Mouse (Mus musculus) limb, embryonic 15.5 days (tissue): Measurements from ENCODE around the gene Pdk2. TPM values are rescaled to one million over a fixed set of nuclear protein-coding genes. Genes with fewer than 3 reads are reported as not detected.

Experiments
- ATAC-seq: fragments of 200-750 bp; cut with Nextera tagmentation; 2 replicates; pipeline ENCODE4 v1.8.0; 2017; ENCODE audit warnings: low read depth, moderate TSS enrichment; ENCODE audit not compliant: insufficient number of reproducible peaks, low FRiP score, low TSS enrichment
- H3K27ac ChIP-seq: fragments of 300-500 bp; sonication (generic); 2 replicates; pipeline ENCODE4 v1.5.1; 2015; ENCODE audit warnings: moderate library complexity, mild to moderate bottlenecking, inconsistent platforms
- H3K27me3 ChIP-seq: fragments of 300-500 bp; sonication (generic); 2 replicates; pipeline ENCODE4 v1.6.1; 2015; ENCODE audit warnings: inconsistent platforms
- H3K36me3 ChIP-seq: fragments of 300-500 bp; sonication (generic); 2 replicates; pipeline ENCODE4 v1.6.1; 2015; ENCODE audit warnings: inconsistent platforms
- H3K4me1 ChIP-seq: fragments of 300-500 bp; sonication (generic); 2 replicates; pipeline ENCODE4 v1.6.1; 2015; ENCODE audit warnings: inconsistent platforms
- H3K4me2 ChIP-seq: fragments of 300-500 bp; sonication (generic); 2 replicates; pipeline ENCODE4 v1.6.1; 2015; ENCODE audit warnings: mild to moderate bottlenecking, inconsistent platforms
- H3K4me3 ChIP-seq: fragments of 300-500 bp; sonication (generic); 2 replicates; pipeline ENCODE4 v1.5.1; 2015; ENCODE audit warnings: mild to moderate bottlenecking, inconsistent platforms
- H3K9ac ChIP-seq: fragments of 300-500 bp; sonication (generic); 2 replicates; pipeline ENCODE4 v1.6.1; 2015; ENCODE audit warnings: inconsistent platforms
- H3K9me3 ChIP-seq: fragments of 300-500 bp; sonication (generic); 2 replicates; pipeline ENCODE4 v1.6.1; 2016; ENCODE audit warnings: inconsistent platforms
- WGBS: fragments of 180-500 bp; shearing (Covaris S2); methylation state at CpG from one replicate; pipeline ENCODE4 v1.1.7; 2015; 5-methylcytosine and 5-hydroxymethylcytosine counted together
- polyA plus RNA-seq: library from polyadenylated mRNA; unstranded; fragments of >200 nt; fragmentation: Nextera tagmentation; extraction: Ambion mirVana; gene quantifications from 2 replicates; pipeline ENCODE4 v1.2.1, GENCODE M21; 2015

Gene Pdk2
- polyA plus RNA-seq, 1 experiment from 2014 or later, result 33.4 TPM

- 2% methylated on average over 27 of the region's 27 CpGs for WGBS
- Histone ChIP-seq H3K9ac (peak overlapping the region; percentile 24; the same call in 1 of the 2 replicates), H3K27ac (peak overlapping the region; percentile 67), H3K4me1 (peaks cover 45% of the 10 kb centered on the region), H3K9me3 (no peaks in the 10 kb centered on the region), H3K4me3 (peak overlapping the region; percentile 42), H3K4me2 (peak overlapping the region; percentile 64), H3K27me3 (no peaks in the 10 kb centered on the region), H3K36me3 (peaks cover 41% of the 10 kb centered on the region)
- ATAC-seq, result peak; percentile 31; the same call in 1 of the 2 replicates
Measured at GRCm38 (mm10) chr11:95006525-95007219, 34.5 kb downstream of the Pdk2 start.

- Histone ChIP-seq H3K36me3 (peaks cover 48% of the 10 kb centered on the region), H3K4me1 (peaks cover 39% of the 10 kb centered on the region), H3K4me3 (peak overlapping the region; percentile 42), H3K9me3 (no peaks in the 10 kb centered on the region), H3K27me3 (no peaks in the 10 kb centered on the region), H3K27ac (peak overlapping the region; percentile 67), H3K9ac (0 out of 2 replicates have a peak overlapping the region, but pooled peaks have one; percentile 17), H3K4me2 (peak overlapping the region; percentile 64)
- ATAC-seq, result no peak
- WGBS, result 25% methylated on average over 4 of the region's 4 CpGs
Measured at GRCm38 (mm10) chr11:95006038-95006437, 35.1 kb downstream of the Pdk2 start.

- Histone ChIP-seq H3K4me1 (peaks cover 44% of the 10 kb centered on the region), H3K9ac (no peak overlapping the region), H3K27ac (peak overlapping the region; percentile 3; the same call in 1 of the 2 replicates), H3K4me3 (no peak overlapping the region), H3K4me2 (no peak overlapping the region), H3K36me3 (peaks cover 59% of the 10 kb centered on the region), H3K9me3 (no peaks in the 10 kb centered on the region), H3K27me3 (no peaks in the 10 kb centered on the region)
- WGBS, result 53% methylated on average over 6 of the region's 6 CpGs
- ATAC-seq, result no peak
Measured at GRCm38 (mm10) chr11:95004937-95005198, 36.3 kb downstream of the Pdk2 start.

- WGBS, result 80% methylated on average over 12 of the region's 12 CpGs
- Histone ChIP-seq H3K9ac (no peak overlapping the region), H3K27ac (peak overlapping the region; percentile 3; the same call in 1 of the 2 replicates), H3K4me2 (no peak overlapping the region), H3K36me3 (peaks cover 65% of the 10 kb centered on the region), H3K4me1 (peaks cover 45% of the 10 kb centered on the region), H3K4me3 (no peak overlapping the region), H3K27me3 (no peaks in the 10 kb centered on the region), H3K9me3 (no peaks in the 10 kb centered on the region)
- no peak for ATAC-seq
Measured at GRCm38 (mm10) chr11:95004136-95004936, 36.8 kb downstream of the Pdk2 start.

- H3K36me3 ChIP-seq, result peaks cover 81% of the 10 kb centered on the region
- no peak overlapping the region for H3K4me2 ChIP-seq
- no peaks in the 10 kb centered on the region for H3K27me3 ChIP-seq
- no peak overlapping the region for H3K27ac ChIP-seq
- H3K4me3 ChIP-seq, result no peak overlapping the region
- H3K9me3 ChIP-seq, result no peaks in the 10 kb centered on the region
- 89% methylated on average over 8 of the region's 8 CpGs for WGBS
- no peak for ATAC-seq
- H3K9ac ChIP-seq, result no peak overlapping the region
- peaks cover 47% of the 10 kb centered on the region for H3K4me1 ChIP-seq
Measured at GRCm38 (mm10) chr11:95002705-95003104, 38.4 kb downstream of the Pdk2 start.

- ATAC-seq, result no peak
- Histone ChIP-seq H3K36me3 (peaks cover 90% of the 10 kb centered on the region), H3K4me1 (peaks cover 39% of the 10 kb centered on the region), H3K9me3 (no peaks in the 10 kb centered on the region), H3K4me2 (no peak overlapping the region), H3K27me3 (no peaks in the 10 kb centered on the region), H3K27ac (no peak overlapping the region), H3K9ac (no peak overlapping the region), H3K4me3 (no peak overlapping the region)
- 90% methylated on average over 21 of the region's 21 CpGs for WGBS
Measured at GRCm38 (mm10) chr11:95001584-95002347, 39.4 kb downstream of the Pdk2 start.

GRCm38 (mm10) chr11:95001058-95001457 is 40.1 kb downstream of the Pdk2 start:
- ATAC-seq, result no peak
- peaks cover 35% of the 10 kb centered on the region for H3K4me1 ChIP-seq
- WGBS, result 4% methylated on average over 8 of the region's 8 CpGs
- H3K9ac ChIP-seq, result no peak overlapping the region
- no peaks in the 10 kb centered on the region for H3K9me3 ChIP-seq
- peak overlapping the region; percentile 57 for H3K27ac ChIP-seq
- H3K4me2 ChIP-seq, result no peak overlapping the region
- no peak overlapping the region for H3K4me3 ChIP-seq
- H3K27me3 ChIP-seq, result no peaks in the 10 kb centered on the region
- peaks cover 97% of the 10 kb centered on the region for H3K36me3 ChIP-seq

GRCm38 (mm10) chr11:95000548-95000947 is 40.6 kb downstream of the Pdk2 start:
- H3K27me3 ChIP-seq, result no peaks in the 10 kb centered on the region
- 24% methylated on average over 4 of the region's 4 CpGs for WGBS
- no peak overlapping the region for H3K9ac ChIP-seq
- H3K27ac ChIP-seq, result peak overlapping the region; percentile 57
- H3K4me2 ChIP-seq, result no peak overlapping the region
- peaks cover 35% of the 10 kb centered on the region for H3K4me1 ChIP-seq
- no peak for ATAC-seq
- peaks cover 94% of the 10 kb centered on the region for H3K36me3 ChIP-seq
- H3K9me3 ChIP-seq, result no peaks in the 10 kb centered on the region
- no peak overlapping the region for H3K4me3 ChIP-seq

- Histone ChIP-seq H3K4me2 (no peak overlapping the region), H3K36me3 (peaks cover 90% of the 10 kb centered on the region), H3K4me3 (no peak overlapping the region), H3K9me3 (no peaks in the 10 kb centered on the region), H3K27me3 (no peaks in the 10 kb centered on the region), H3K4me1 (peaks cover 37% of the 10 kb centered on the region), H3K27ac (peak overlapping the region; percentile 57; the same call in 1 of the 2 replicates), H3K9ac (no peak overlapping the region)
- WGBS, result 60% methylated on average over 8 of the region's 8 CpGs
- ATAC-seq, result no peak
Measured at GRCm38 (mm10) chr11:95000128-95000527, 41.0 kb downstream of the Pdk2 start.

- no peak overlapping the region for H3K4me3 ChIP-seq
- H3K27me3 ChIP-seq, result no peaks in the 10 kb centered on the region
- no peak overlapping the region for H3K9ac ChIP-seq
- H3K4me1 ChIP-seq, result peaks cover 57% of the 10 kb centered on the region
- peaks cover 74% of the 10 kb centered on the region for H3K36me3 ChIP-seq
- WGBS, result 78% methylated on average over 16 of the region's 16 CpGs
- H3K9me3 ChIP-seq, result no peaks in the 10 kb centered on the region
- H3K4me2 ChIP-seq, result no peak overlapping the region
- H3K27ac ChIP-seq, result no peak overlapping the region
- ATAC-seq, result no peak
Measured at GRCm38 (mm10) chr11:94998041-94998531, 43.1 kb downstream of the Pdk2 start.

- no peak for ATAC-seq
- Histone ChIP-seq H3K27ac (no peak overlapping the region), H3K9me3 (no peaks in the 10 kb centered on the region), H3K4me2 (no peak overlapping the region), H3K9ac (no peak overlapping the region), H3K27me3 (no peaks in the 10 kb centered on the region), H3K4me3 (no peak overlapping the region), H3K4me1 (peaks cover 62% of the 10 kb centered on the region), H3K36me3 (peaks cover 69% of the 10 kb centered on the region)
- WGBS, result 64% methylated on average over 5 of the region's 5 CpGs
Measured at GRCm38 (mm10) chr11:94997596-94997995, 43.6 kb downstream of the Pdk2 start.
